Mouse (Mus musculus): ENCODE data around the gene Gm20388. TPM values are rescaled to one million over a fixed set of nuclear protein-coding genes. Genes with fewer than 3 reads are reported as not detected.

Gene Gm20388
- total and polyA plus RNA-seq, 2 experiments from 2014 or later, result 17.3 TPM; not detected in 1

DNA sequence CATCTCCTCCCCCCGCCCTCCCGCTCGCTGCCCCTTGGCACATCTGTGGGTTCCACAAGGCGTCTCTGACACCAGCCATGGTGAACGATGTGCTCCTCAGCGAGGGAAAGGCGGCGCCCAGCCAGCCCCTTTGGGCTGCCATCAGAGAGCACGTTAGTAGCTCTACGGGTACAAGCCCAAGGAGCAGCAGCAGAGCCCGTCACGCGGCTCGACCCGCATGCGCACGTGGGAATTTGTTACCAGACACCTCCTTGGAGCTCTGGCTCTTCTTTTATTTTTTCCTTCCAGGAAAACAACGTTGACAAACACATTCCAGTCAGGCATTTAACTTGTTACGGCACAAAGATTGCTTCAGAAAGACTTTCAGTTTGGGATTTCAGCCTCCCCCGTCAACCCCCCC lies 1765.1 kb downstream of the Gm20388 start:
- no peaks in the 10 kb centered on the region for H3K9me3 ChIP-seq (replicated peaks; ENCODE audit: control insufficient read depth, low read length)
- TF ChIP-seq EP300 (IDR thresholded peaks at IDR 0.05; ENCODE audit: low read depth) (no peak), CTCF (IDR thresholded peaks at IDR 0.05; ENCODE audit: low read depth) (no peak)
- ATAC-seq (ENCODE audit: insufficient read depth, low read depth), result no peak
- no peaks in the 10 kb centered on the region for H3K27me3 ChIP-seq (ENCODE audit: control insufficient read depth, insufficient read depth, low read length)
- no peaks in the 10 kb centered on the region for H3K4me1 ChIP-seq (ENCODE audit: control insufficient read depth, insufficient read depth)
- H3K4me2 ChIP-seq (ENCODE audit: low read depth, low read length), result no peak overlapping the region
- H3K36me3 ChIP-seq (replicated peaks; ENCODE audit: control insufficient read depth, insufficient read depth, low read length), result no peaks in the 10 kb centered on the region
- no peak overlapping the region for H3K4me3 ChIP-seq (ENCODE audit: low read depth, low read length)
- no peak for DNase-seq (ENCODE audit: low spot score)
- no peak overlapping the region for H3K9ac ChIP-seq (replicated peaks; ENCODE audit: low read depth, low read length)
- 47% methylated on average over 20 of the region's 20 CpGs for WGBS
- H3K27ac ChIP-seq (ENCODE audit: low read depth), result no peak overlapping the region

DNA sequence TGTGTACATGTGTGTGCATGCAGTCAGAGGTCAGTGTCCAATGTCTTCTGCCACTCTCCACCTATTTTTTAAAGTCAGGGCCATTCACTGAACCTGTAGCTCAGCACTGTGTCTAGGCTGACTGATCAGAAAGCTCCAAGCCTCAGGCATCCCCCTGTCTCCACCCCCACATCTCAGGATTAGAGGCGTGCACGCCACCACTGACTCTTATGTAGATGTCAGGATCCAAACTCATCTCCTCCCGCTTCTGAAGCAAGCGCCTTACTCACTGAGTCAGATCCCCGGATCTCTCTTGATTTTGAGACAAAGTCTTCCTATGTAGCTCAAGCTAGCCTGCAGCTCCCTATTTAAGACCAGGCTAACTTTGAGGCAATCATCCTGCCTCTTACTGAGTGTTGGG lies 1768.1 kb downstream of the Gm20388 start:
- no peaks in the 10 kb centered on the region for H3K4me1 ChIP-seq (ENCODE audit: control insufficient read depth, insufficient read depth)
- H3K4me3 ChIP-seq (ENCODE audit: low read depth, low read length), result no peak overlapping the region
- WGBS, result 58% methylated on average over 5 of the region's 5 CpGs
- ATAC-seq (ENCODE audit: insufficient read depth, low read depth), result no peak
- no peak for DNase-seq (ENCODE audit: low spot score)
- no peak overlapping the region for H3K27ac ChIP-seq (ENCODE audit: low read depth)
- H3K36me3 ChIP-seq (replicated peaks; ENCODE audit: control insufficient read depth, insufficient read depth, low read length), result no peaks in the 10 kb centered on the region
- H3K4me2 ChIP-seq (ENCODE audit: low read depth, low read length), result no peak overlapping the region
- 0 out of 2 replicates have a peak, but pooled peaks cover 6% of the 10 kb centered on the region for H3K27me3 ChIP-seq (ENCODE audit: control insufficient read depth, insufficient read depth, low read length)
- H3K9ac ChIP-seq (replicated peaks; ENCODE audit: low read depth, low read length), result no peak overlapping the region
- no peak for TF ChIP-seq CTCF (IDR thresholded peaks at IDR 0.05; ENCODE audit: low read depth)
- TF ChIP-seq EP300 (IDR thresholded peaks at IDR 0.05; ENCODE audit: low read depth), result no peak
- no peaks in the 10 kb centered on the region for H3K9me3 ChIP-seq (replicated peaks; ENCODE audit: control insufficient read depth, low read length)

- WGBS, result 74% methylated on average over 4 of the region's 4 CpGs
- no peak for ATAC-seq (ENCODE audit: insufficient read depth, low read depth)
Measured at GRCm38 (mm10) chr8:121680896-121681295, 1770.3 kb downstream of the Gm20388 start.

DNA sequence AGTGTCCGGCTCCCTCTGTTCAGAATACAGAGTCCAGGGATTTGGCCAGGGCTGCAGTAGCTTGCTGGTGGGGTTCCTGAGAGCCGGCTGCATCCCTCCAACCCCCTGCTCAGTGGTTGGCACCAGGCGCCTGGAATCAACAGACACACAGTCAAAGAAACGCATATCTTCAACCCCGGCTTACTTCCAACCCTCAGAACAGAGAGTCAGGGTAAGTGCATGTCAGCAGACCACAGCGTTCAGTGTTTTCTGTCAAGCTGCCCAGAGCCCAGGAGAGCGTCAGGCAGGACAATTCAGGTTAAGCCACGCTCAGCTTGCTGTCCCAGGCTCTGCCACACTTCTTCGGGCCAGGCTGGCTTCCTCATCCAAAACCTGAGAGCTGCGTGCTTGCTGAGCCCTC lies 1770.8 kb downstream of the Gm20388 start:
- H3K27ac ChIP-seq (ENCODE audit: low read depth), result no peak overlapping the region
- H3K27me3 ChIP-seq (ENCODE audit: control insufficient read depth, insufficient read depth, low read length), result 0 out of 2 replicates have a peak, but pooled peaks cover 6% of the 10 kb centered on the region
- no peak for TF ChIP-seq CTCF (IDR thresholded peaks at IDR 0.05; ENCODE audit: low read depth)
- no peak for TF ChIP-seq EP300 (IDR thresholded peaks at IDR 0.05; ENCODE audit: low read depth)
- H3K9me3 ChIP-seq (replicated peaks; ENCODE audit: control insufficient read depth, low read length), result no peaks in the 10 kb centered on the region
- DNase-seq (ENCODE audit: low spot score) (no peak), ATAC-seq (ENCODE audit: insufficient read depth, low read depth) (no peak)
- no peak overlapping the region for H3K4me3 ChIP-seq (ENCODE audit: low read depth, low read length)
- H3K36me3 ChIP-seq (replicated peaks; ENCODE audit: control insufficient read depth, insufficient read depth, low read length), result no peaks in the 10 kb centered on the region
- no peaks in the 10 kb centered on the region for H3K4me1 ChIP-seq (ENCODE audit: control insufficient read depth, insufficient read depth)
- no peak overlapping the region for H3K9ac ChIP-seq (replicated peaks; ENCODE audit: low read depth, low read length)
- 35% methylated on average over 10 of the region's 10 CpGs for WGBS
- no peak overlapping the region for H3K4me2 ChIP-seq (ENCODE audit: low read depth, low read length)

More at GRCm38 (mm10) chr8:121680896-121681295, 1770.3 kb downstream of the Gm20388 start:
- Histone ChIP-seq H3K4me1 (ENCODE audit: control insufficient read depth, insufficient read depth) (no peaks in the 10 kb centered on the region), H3K9me3 (replicated peaks; ENCODE audit: control insufficient read depth, low read length) (no peaks in the 10 kb centered on the region), H3K4me3 (ENCODE audit: low read depth, low read length) (no peak overlapping the region), H3K27ac (ENCODE audit: low read depth) (no peak overlapping the region), H3K9ac (replicated peaks; ENCODE audit: low read depth, low read length) (no peak overlapping the region), H3K4me2 (ENCODE audit: low read depth, low read length) (no peak overlapping the region), H3K27me3 (ENCODE audit: control insufficient read depth, insufficient read depth, low read length) (0 out of 2 replicates have a peak, but pooled peaks cover 6% of the 10 kb centered on the region), H3K36me3 (replicated peaks; ENCODE audit: control insufficient read depth, insufficient read depth, low read length) (no peaks in the 10 kb centered on the region)
- TF ChIP-seq CTCF (IDR thresholded peaks at IDR 0.05; ENCODE audit: low read depth) (no peak), EP300 (IDR thresholded peaks at IDR 0.05; ENCODE audit: low read depth) (no peak)
- DNase-seq (ENCODE audit: low spot score), result no peak

DNA sequence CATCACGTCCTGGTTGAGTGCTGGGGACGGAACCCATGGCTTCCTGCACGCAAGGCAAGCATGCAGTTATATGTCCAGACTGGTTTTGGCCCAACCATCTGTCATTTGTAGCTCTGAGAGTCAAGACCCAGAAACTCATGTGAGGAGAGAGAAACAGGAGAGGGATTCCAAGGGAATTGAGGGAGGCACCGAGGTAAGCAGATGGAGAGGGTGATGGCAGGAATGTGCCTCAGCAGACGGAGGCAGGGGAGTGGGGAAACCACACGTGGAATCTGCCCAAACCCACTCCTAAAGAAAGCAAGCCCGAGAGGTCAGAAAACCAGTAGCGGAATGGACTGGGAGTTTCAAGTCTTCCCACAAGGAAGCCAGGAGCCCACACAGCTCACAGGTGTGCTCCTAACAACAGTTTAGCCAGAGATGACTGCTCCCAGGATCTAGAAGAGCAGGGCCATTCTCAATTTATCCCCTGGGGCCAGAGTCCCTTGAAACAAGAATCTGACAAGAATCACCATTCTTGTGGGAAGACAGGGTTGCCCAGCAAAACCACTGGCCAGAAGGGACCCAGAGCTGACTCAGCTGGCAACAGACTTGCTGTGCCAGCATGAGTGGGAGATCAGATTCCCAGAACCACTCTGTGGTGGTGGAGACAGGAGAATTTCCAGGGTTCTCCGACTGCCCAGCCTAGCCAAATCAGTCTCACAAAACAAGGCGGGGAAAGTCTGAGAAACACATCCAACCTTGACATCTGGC lies 1772.6 kb downstream of the Gm20388 start:
- Histone ChIP-seq H3K27me3 (ENCODE audit: control insufficient read depth, insufficient read depth, low read length) (0 out of 2 replicates have a peak, but pooled peaks cover 6% of the 10 kb centered on the region), H3K27ac (ENCODE audit: low read depth) (no peak overlapping the region), H3K36me3 (replicated peaks; ENCODE audit: control insufficient read depth, insufficient read depth, low read length) (no peaks in the 10 kb centered on the region), H3K9me3 (replicated peaks; ENCODE audit: control insufficient read depth, low read length) (no peaks in the 10 kb centered on the region), H3K4me2 (ENCODE audit: low read depth, low read length) (no peak overlapping the region), H3K4me3 (ENCODE audit: low read depth, low read length) (no peak overlapping the region), H3K9ac (replicated peaks; ENCODE audit: low read depth, low read length) (no peak overlapping the region), H3K4me1 (ENCODE audit: control insufficient read depth, insufficient read depth) (no peaks in the 10 kb centered on the region)
- no peak for TF ChIP-seq EP300 (IDR thresholded peaks at IDR 0.05; ENCODE audit: low read depth)
- no peak for TF ChIP-seq CTCF (IDR thresholded peaks at IDR 0.05; ENCODE audit: low read depth)
- 59% methylated on average over 10 of the region's 10 CpGs for WGBS
- DNase-seq (ENCODE audit: low spot score) (no peak), ATAC-seq (ENCODE audit: insufficient read depth, low read depth) (no peak)
